14 mouse cellular contexts compared by ENCODE assay signal in the genomic region with DNA sequence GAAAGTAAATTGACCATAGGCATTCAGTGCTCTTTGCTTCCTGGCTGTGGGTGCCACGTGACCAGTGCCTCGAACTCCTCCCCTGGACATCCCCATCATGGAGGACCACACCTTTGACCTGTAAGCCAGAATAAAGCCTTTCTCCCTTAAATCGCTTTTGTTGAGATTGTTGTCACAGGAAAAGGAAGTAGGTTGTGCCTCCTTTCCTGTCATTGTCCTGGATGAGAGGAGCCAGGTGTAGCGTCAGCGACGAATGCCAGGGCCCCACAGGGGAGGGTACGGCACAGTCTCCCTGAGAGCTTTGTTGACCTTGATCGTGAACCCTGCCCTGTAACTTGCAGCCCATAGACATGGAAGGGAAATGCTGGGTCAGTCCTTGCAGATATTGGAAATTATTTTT.
DNase-seq lines count a peak whose midpoint lies in the region; ATAC-seq and TF ChIP-seq lines count a peak whose summit lies in the region.
"Had no signal": no experiment of that assay in that cellular context is flagged by ENCODE, and none has a peak within 500 bp of the region (broad histone marks: within the 10 kb centered on the region; RNA-seq: fewer than 3 reads in every experiment).

No protein-coding gene starts in this region.

- no peak for TF ChIP-seq RAD21 in MEL (IDR thresholded peaks at IDR 0.05; ENCODE audit: low read depth, low read length)

- no peaks in the 10 kb centered on the region for H3K79me2 ChIP-seq in MEL (ENCODE audit: control insufficient read depth, insufficient read depth, low read length, poor library complexity)

- no peaks in the 10 kb centered on the region for H3K4me1 ChIP-seq in MEL (ENCODE audit: control insufficient read depth in 1 of 2, insufficient read depth in 2 of 2, low read length in 2 of 2)
- H3K4me1 ChIP-seq in forebrain, postnatal 0 days (ENCODE audit: insufficient read depth) = peaks cover 10% of the 10 kb centered on the region; the same call in 1 of the 2 replicates
- no peaks in the 10 kb centered on the region for H3K4me1 ChIP-seq in midbrain, embryonic 16.5 days (ENCODE audit: control insufficient read depth, insufficient read depth, low read length)

- no peaks in the 10 kb centered on the region for H3K9me3 ChIP-seq in MEL (replicated peaks; ENCODE audit: insufficient read depth, low read length)
- no peaks in the 10 kb centered on the region for H3K9me3 ChIP-seq in forebrain, postnatal 0 days (ENCODE audit: low read length)
- no peaks in the 10 kb centered on the region for H3K9me3 ChIP-seq in midbrain, embryonic 16.5 days (replicated peaks; ENCODE audit: control insufficient read depth, low read length, poor library complexity, severe bottlenecking)
- H3K9me3 ChIP-seq: limb, embryonic 10.5 days; midbrain, embryonic 10.5 days had no signal

- no peak overlapping the region for H3K27ac ChIP-seq in MEL (ENCODE audit: control insufficient read depth, low read depth, low read length)
- H3K27ac ChIP-seq in forebrain, postnatal 0 days (ENCODE audit: low read depth, low read length) = no peak overlapping the region
- no peak overlapping the region for H3K27ac ChIP-seq in midbrain, embryonic 16.5 days (ENCODE audit: low read length)
- H3K27ac ChIP-seq: limb, embryonic 10.5 days; midbrain, embryonic 10.5 days had no signal

- H3K4me3 ChIP-seq in MEL (ENCODE audit: control insufficient read depth in 1 of 2, insufficient read depth in 1 of 2, low read depth in 2 of 2, low read length in 2 of 2) = no peak overlapping the region
- H3K4me3 ChIP-seq in forebrain, postnatal 0 days (ENCODE audit: low read depth, low read length) = no peak overlapping the region
- H3K4me3 ChIP-seq in midbrain, embryonic 16.5 days (ENCODE audit: low read depth, low read length) = no peak overlapping the region
- H3K4me3 ChIP-seq: limb, embryonic 10.5 days; midbrain, embryonic 10.5 days had no signal

- TF ChIP-seq CTCF in MEL (IDR thresholded peaks at IDR 0.05 in 2 of 3, conservative IDR thresholded peaks at IDR 0.05 in 1 of 3; ENCODE audit: control insufficient read depth in 1 of 3, insufficient read depth in 1 of 3, low read depth in 2 of 3, low read length in 3 of 3, poor library complexity in 1 of 3, severe bottlenecking in 1 of 3) = no peak
- no peak for TF ChIP-seq CTCF in forebrain, postnatal 0 days (IDR thresholded peaks at IDR 0.05; ENCODE audit: low read depth)

- no peaks in the 10 kb centered on the region for H3K36me3 ChIP-seq in MEL (ENCODE audit: control insufficient read depth in 1 of 2, insufficient read depth in 2 of 2, low read length in 2 of 2)
- no peaks in the 10 kb centered on the region for H3K36me3 ChIP-seq in forebrain, postnatal 0 days (ENCODE audit: insufficient read depth)
- H3K36me3 ChIP-seq in midbrain, embryonic 16.5 days (ENCODE audit: control insufficient read depth, insufficient read depth, low read length) = no peaks in the 10 kb centered on the region
- H3K36me3 ChIP-seq: limb, embryonic 10.5 days; midbrain, embryonic 10.5 days had no signal

- intact Hi-C loops in left cerebral cortex, postnatal 14 days (cut with DNase I) = no loop called here

- no peak for ATAC-seq in forebrain, postnatal 0 days
- ATAC-seq in midbrain, embryonic 16.5 days = no peak
- ATAC-seq: hindbrain, embryonic 16.5 days had no signal

- H3K27me3 ChIP-seq in MEL (ENCODE audit: control insufficient read depth in 1 of 2, insufficient read depth in 2 of 2, low read length in 2 of 2) = peaks cover 0 to 3% of the 10 kb centered on the region in 2 experiments; a peak in 1 of 4 replicates
- no peaks in the 10 kb centered on the region for H3K27me3 ChIP-seq in forebrain, postnatal 0 days (ENCODE audit: insufficient read depth, low read length)
- H3K27me3 ChIP-seq in midbrain, embryonic 16.5 days (ENCODE audit: control insufficient read depth, insufficient read depth, low read depth, low read length) = no peaks in the 10 kb centered on the region

- 92% methylated on average over 8 of the region's 8 CpGs for WGBS in forebrain, postnatal 0 days
- WGBS in midbrain, embryonic 16.5 days = 89% methylated on average over 8 of the region's 8 CpGs

- TF ChIP-seq POLR2A in MEL (IDR thresholded peaks at IDR 0.05; ENCODE audit: control insufficient read depth in 1 of 2, insufficient read depth in 1 of 2, low read depth in 1 of 2, low read length in 2 of 2, poor library complexity in 1 of 2) = no peak

- H3K9ac ChIP-seq in MEL (ENCODE audit: control insufficient read depth, low read depth, low read length, poor library complexity, severe bottlenecking) = no peak overlapping the region
- no peak overlapping the region for H3K9ac ChIP-seq in forebrain, postnatal 0 days
- no peak overlapping the region for H3K9ac ChIP-seq in midbrain, embryonic 16.5 days (ENCODE audit: low read depth, low read length)

- H3K4me2 ChIP-seq in forebrain, postnatal 0 days (ENCODE audit: low read depth) = no peak overlapping the region
- no peak overlapping the region for H3K4me2 ChIP-seq in midbrain, embryonic 16.5 days (ENCODE audit: low read length)

- peak; percentile 33 for DNase-seq in gastrocnemius, postnatal 25 days
- no peak for DNase-seq in gastrocnemius, adult 8-10 months (ENCODE audit: low spot score in 2 of 2)
- DNase-seq in MEL (ENCODE audit: low read depth, low spot score) = no peak
- peak; percentile 70 for DNase-seq in heart, adult 8-10 months (ENCODE audit: low spot score)
- DNase-seq in kidney, adult 8-10 months = peak; percentile 23 to 43
- no peak for DNase-seq in forebrain, postnatal 0 days
- DNase-seq in left cerebral cortex, postnatal 14 days (ENCODE audit: low spot score in 2 of 2) = no peak
- DNase-seq: cerebellum, adult 2 months; embryo, embryonic 11 days; thymus, adult 2 months had no signal

- no peak for TF ChIP-seq EP300 in MEL (IDR thresholded peaks at IDR 0.05; ENCODE audit: low read depth in 1 of 2, low read length in 2 of 2)

TF ChIP-seq in MEL, 35 proteins besides CTCF, POLR2A, EP300 and RAD21:
- TF ChIP-seq ETS1 (IDR thresholded peaks at IDR 0.05; ENCODE audit: low read depth, low read length) (no peak), USF1 (IDR thresholded peaks at IDR 0.05; ENCODE audit: low read depth, low read length) (0 out of 2 replicates have a peak, but pooled peaks have one; percentile 27)

Comparison
In these comparisons a context has a peak if more than half of its experiments do, and no peak if none do; other contexts are left out.
1. DNase-seq: peak in gastrocnemius, postnatal 25 days (single experiment), heart, adult 8-10 months (single experiment) and kidney, adult 8-10 months (2 of 2); none in gastrocnemius, adult 8-10 months (0 of 2), MEL (single experiment), forebrain, postnatal 0 days (single experiment) and left cerebral cortex, postnatal 14 days (0 of 2).